Mouse (Mus musculus): ENCODE data around the gene Fam117a.

GRCm38 (mm10) chr11:95399520-95400020, 62.8 kb downstream of the Fam117a start:
- TF ChIP-seq CTCF (conservative IDR thresholded peaks at IDR 0.05; ENCODE audit: insufficient read depth, insufficient read length, low read depth, low read length) (no peak), POLR2A (IDR thresholded peaks at IDR 0.05; ENCODE audit: low read depth, low read length) (no peak)

Measured in kidney, adult 2 months (tissue).